Mouse (Mus musculus) spleen, postnatal 4 days (tissue): Measurements from ENCODE around the gene Utp4.
"Not testable (repeated sequence)": the region's sequence is repeated elsewhere in the genome, so short reads cannot be mapped to it uniquely, and the experiment has no call there.

ENCODE experiments used
- DNase-seq, 2 experiments: peaks; one replicate each; pipeline ENCODE4 v3.0.0; 2022; ENCODE audit warnings: low spot score in 2 of 2

The Utp4 gene

GRCm38 (mm10) chr8:106905727-106906480 lies 12.5 kb downstream of the Utp4 start:
- DNase-seq = peak; percentile 44 to 75

GRCm38 (mm10) chr8:106906635-106907034 lies 13.2 kb downstream of the Utp4 start:
- no peak for DNase-seq

- no peak for DNase-seq
Measured at GRCm38 (mm10) chr8:106907450-106907849, 14.0 kb downstream of the Utp4 start.

GRCm38 (mm10) chr8:106908291-106908690 lies 14.9 kb downstream of the Utp4 start:
- no peak for DNase-seq

- DNase-seq = no peak
Measured at GRCm38 (mm10) chr8:106913631-106914030, 20.2 kb downstream of the Utp4 start.

- DNase-seq = no peak
Measured at GRCm38 (mm10) chr8:106919721-106920394, 26.4 kb downstream of the Utp4 start.

- DNase-seq = no peak
Measured at GRCm38 (mm10) chr8:106920395-106920741, 26.9 kb downstream of the Utp4 start.

- DNase-seq = no peak
Measured at GRCm38 (mm10) chr8:106924057-106924456, 30.6 kb downstream of the Utp4 start.

- DNase-seq = no peak
Measured at GRCm38 (mm10) chr8:106924904-106925349, 31.5 kb downstream of the Utp4 start.

GRCm38 (mm10) chr8:106925446-106925845 lies 32.0 kb downstream of the Utp4 start:
- DNase-seq = no peak

GRCm38 (mm10) chr8:106927247-106927646 lies 33.8 kb downstream of the Utp4 start:
- no peak for DNase-seq

- DNase-seq = not testable (repeated sequence)
Measured at GRCm38 (mm10) chr8:106928182-106928581, 34.7 kb downstream of the Utp4 start.

GRCm38 (mm10) chr8:106929155-106929913 lies 35.9 kb downstream of the Utp4 start:
- no peak for DNase-seq

GRCm38 (mm10) chr8:106929921-106930320 lies 36.5 kb downstream of the Utp4 start:
- DNase-seq = no peak

- DNase-seq = no peak
Measured at GRCm38 (mm10) chr8:106932376-106933065, 39.1 kb downstream of the Utp4 start.

- no peak for DNase-seq
Measured at GRCm38 (mm10) chr8:106933506-106934143, 40.2 kb downstream of the Utp4 start.

- no peak for DNase-seq
Measured at GRCm38 (mm10) chr8:106934226-106934977, 41.0 kb downstream of the Utp4 start.

GRCm38 (mm10) chr8:106935324-106935869 lies 42.0 kb downstream of the Utp4 start, which contains the start of gene Sntb2:
Gene Sntb2, plus strand, starts transcription at chr8:106935750.
- DNase-seq = peak; percentile 81 to 90

GRCm38 (mm10) chr8:106935899-106936477 lies 42.6 kb downstream of the Utp4 start:
- DNase-seq = peak; percentile 24 to 76
